Mouse (Mus musculus): Measurements from ENCODE around the gene Ppp2r5d. TPM values are rescaled to one million over a fixed set of nuclear protein-coding genes. Genes with fewer than 3 reads are reported as not detected.

Ppp2r5d gene
- polyA plus RNA-seq, 1 experiment from 2014 or later, result 88.0 TPM

Other genes starting within 250 kb of the Ppp2r5d start
- 6.5 and 7.5 TPM in 2 replicates for gene Ttbk1, start 217.4 kb downstream of the Ppp2r5d start, polyA plus RNA-seq (2015; fragmentation: Nextera tagmentation; extraction: Ambion mirVana)
- 32.1 and 33.3 TPM in 2 replicates for gene Dnph1, start 208.4 kb downstream of the Ppp2r5d start, polyA plus RNA-seq (2015; fragmentation: Nextera tagmentation; extraction: Ambion mirVana)
- gene Cul9, start 158.7 kb downstream of the Ppp2r5d start, polyA plus RNA-seq (2015; fragmentation: Nextera tagmentation; extraction: Ambion mirVana), result 16.8 and 17.4 TPM in 2 replicates
- gene Srf, start 148.9 kb downstream of the Ppp2r5d start, polyA plus RNA-seq (2015; fragmentation: Nextera tagmentation; extraction: Ambion mirVana), result 3.3 and 5.4 TPM in 2 replicates
- 32.1 and 33.0 TPM in 2 replicates for gene Ptk7, start 75.6 kb downstream of the Ppp2r5d start, polyA plus RNA-seq (2015; fragmentation: Nextera tagmentation; extraction: Ambion mirVana)
- 41.4 and 45.1 TPM in 2 replicates for gene Klc4, start 59.1 kb downstream of the Ppp2r5d start, polyA plus RNA-seq (2015; fragmentation: Nextera tagmentation; extraction: Ambion mirVana)
- 73.7 and 81.9 TPM in 2 replicates for gene Mrpl2, start 58.9 kb downstream of the Ppp2r5d start, polyA plus RNA-seq (2015; fragmentation: Nextera tagmentation; extraction: Ambion mirVana)
- 35.9 and 36.5 TPM in 2 replicates for gene Cul7, start 54.8 kb downstream of the Ppp2r5d start, polyA plus RNA-seq (2015; fragmentation: Nextera tagmentation; extraction: Ambion mirVana)
- gene Rrp36, start 30.8 kb downstream of the Ppp2r5d start, polyA plus RNA-seq (2015; fragmentation: Nextera tagmentation; extraction: Ambion mirVana), result 49.5 and 49.9 TPM in 2 replicates
- 214 and 222 TPM in 2 replicates for gene Mea1, start 26.3 kb downstream of the Ppp2r5d start, polyA plus RNA-seq (2015; fragmentation: Nextera tagmentation; extraction: Ambion mirVana)
- 181 and 187 TPM in 2 replicates for gene Klhdc3, start 24.2 kb downstream of the Ppp2r5d start, polyA plus RNA-seq (2015; fragmentation: Nextera tagmentation; extraction: Ambion mirVana)
- gene Pex6, start 6.4 kb upstream of the Ppp2r5d start, polyA plus RNA-seq (2015; fragmentation: Nextera tagmentation; extraction: Ambion mirVana), result 25.2 and 27.9 TPM in 2 replicates
- 0.89 and 0.95 TPM in 2 replicates for gene Gnmt, start 24.1 kb upstream of the Ppp2r5d start, polyA plus RNA-seq (2015; fragmentation: Nextera tagmentation; extraction: Ambion mirVana)
- gene Cnpy3, start 47.1 kb upstream of the Ppp2r5d start, polyA plus RNA-seq (2015; fragmentation: Nextera tagmentation; extraction: Ambion mirVana), result 66.4 and 69.1 TPM in 2 replicates
- gene Ptcra, start 58.6 kb upstream of the Ppp2r5d start, polyA plus RNA-seq (2015; fragmentation: Nextera tagmentation; extraction: Ambion mirVana), result 0.19 and 0.27 TPM in 2 replicates
- 56.0 and 63.6 TPM in 2 replicates for gene 2310039H08Rik, start 67.5 kb upstream of the Ppp2r5d start, polyA plus RNA-seq (2015; fragmentation: Nextera tagmentation; extraction: Ambion mirVana)
- gene Rpl7l1, start 77.6 kb upstream of the Ppp2r5d start, polyA plus RNA-seq (2015; fragmentation: Nextera tagmentation; extraction: Ambion mirVana), result 114 and 122 TPM in 2 replicates
- 8.9 and 9.2 TPM in 2 replicates for gene Bicral, start 153.4 kb upstream of the Ppp2r5d start, polyA plus RNA-seq (2015; fragmentation: Nextera tagmentation; extraction: Ambion mirVana)
- gene Tbcc, start 185.6 kb upstream of the Ppp2r5d start, polyA plus RNA-seq (2015; fragmentation: Nextera tagmentation; extraction: Ambion mirVana), result 65.9 and 68.6 TPM in 2 replicates
- gene Prph2, start 205.3 kb upstream of the Ppp2r5d start, polyA plus RNA-seq (2015; fragmentation: Nextera tagmentation; extraction: Ambion mirVana), result not detected in 2 replicates